Mouse (Mus musculus) midbrain, embryonic 12.5 days (tissue): ENCODE results near the gene Apoe. TPM values are rescaled to one million over a fixed set of nuclear protein-coding genes. Genes with fewer than 3 reads are reported as not detected.
A peak's percentile ranks its signal among the peaks of the same experiment; 100 is the strongest.

Experiments used
- ATAC-seq: fragments of 200-750 bp; cut with Nextera tagmentation; 2 replicates; pipeline ENCODE4 v1.8.0; 2017; ENCODE audit warnings: low read depth, moderate TSS enrichment, moderate library complexity; ENCODE audit not compliant: low FRiP score
- H3K27ac ChIP-seq: fragments of 300-500 bp; sonication (generic); replicated peaks from 2 replicates; pipeline ENCODE4 v1.5.1; 2016; ENCODE audit warnings: mild to moderate bottlenecking
- H3K27me3 ChIP-seq: fragments of 300-500 bp; sonication (generic); 2 replicates; pipeline ENCODE4 v1.6.1; 2016; ENCODE audit warnings: mild to moderate bottlenecking
- H3K36me3 ChIP-seq: fragments of 300-500 bp; sonication (generic); 2 replicates; pipeline ENCODE4 v1.6.1; 2016
- H3K4me1 ChIP-seq: fragments of 300-500 bp; sonication (generic); 2 replicates; pipeline ENCODE4 v1.6.1; 2016
- H3K4me2 ChIP-seq: fragments of 300-500 bp; sonication (generic); replicated peaks from 2 replicates; pipeline ENCODE4 v1.6.1; 2016; ENCODE audit warnings: mild to moderate bottlenecking, moderate library complexity
- H3K4me3 ChIP-seq: fragments of 300-500 bp; sonication (generic); 2 replicates; pipeline ENCODE4 v1.5.1; 2016; ENCODE audit warnings: mild to moderate bottlenecking
- H3K9ac ChIP-seq: fragments of 300-500 bp; sonication (generic); replicated peaks from 2 replicates; pipeline ENCODE4 v1.6.1; 2016; ENCODE audit warnings: mild to moderate bottlenecking, moderate library complexity
- H3K9me3 ChIP-seq: fragments of 300-500 bp; sonication (generic); 2 replicates; pipeline ENCODE4 v1.6.1; 2016; ENCODE audit warnings: mild to moderate bottlenecking
- WGBS: fragments of 180-500 bp; shearing (Covaris S2); methylation state at CpG from one replicate; pipeline ENCODE4 v1.1.7; 2016; 5-methylcytosine and 5-hydroxymethylcytosine counted together
- polyA plus RNA-seq: library from polyadenylated mRNA; unstranded; fragments of >200 nt; fragmentation: Nextera tagmentation; extraction: Ambion mirVana; gene quantifications from 2 replicates; pipeline ENCODE4 v1.2.1, GENCODE M21; 2016

Apoe gene
- polyA plus RNA-seq, 1 experiment from 2014 or later, result 260 TPM

- Histone ChIP-seq H3K4me3 (peak overlapping the region; percentile 99), H3K9me3 (no peaks in the 10 kb centered on the region), H3K4me2 (peak overlapping the region; percentile 99), H3K4me1 (peaks cover 25% of the 10 kb centered on the region), H3K36me3 (peaks cover 44% of the 10 kb centered on the region), H3K9ac (peak overlapping the region; percentile 95), H3K27ac (peak overlapping the region; percentile 68), H3K27me3 (no peaks in the 10 kb centered on the region)
- ATAC-seq, result no peak
- WGBS, result under 1% methylated on average over 39 of the region's 39 CpGs
Measured at GRCm38 (mm10) chr7:19714836-19715235, 15.8 kb upstream of the Apoe start.

DNA sequence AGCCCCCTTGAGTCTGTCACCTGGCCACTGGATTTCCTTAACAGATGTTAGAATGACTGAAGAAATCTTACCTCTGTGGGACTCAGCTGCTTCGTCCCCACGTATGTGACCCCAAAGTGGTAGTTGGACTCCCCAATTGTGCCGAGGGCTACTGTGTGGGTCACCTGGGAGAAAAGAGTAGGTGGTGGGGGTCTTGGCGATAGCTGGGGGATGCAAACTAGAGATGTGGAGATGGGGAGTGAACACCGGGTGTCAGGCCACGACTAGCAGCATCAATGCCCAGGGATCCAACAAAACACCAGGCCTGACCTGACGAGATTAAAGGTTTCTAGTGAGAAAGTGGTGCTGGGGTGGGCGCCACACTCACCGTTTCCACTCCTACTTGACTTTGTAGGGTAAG lies 14.6 kb upstream of the Apoe start:
- Histone ChIP-seq H3K36me3 (peaks cover 57% of the 10 kb centered on the region), H3K27me3 (no peaks in the 10 kb centered on the region), H3K4me1 (peaks cover 25% of the 10 kb centered on the region), H3K27ac (no peak overlapping the region), H3K9ac (0 out of 2 replicates have a peak overlapping the region, but pooled peaks have one; percentile 2), H3K4me3 (0 out of 2 replicates have a peak overlapping the region, but pooled peaks have one; percentile 6), H3K4me2 (no peak overlapping the region), H3K9me3 (no peaks in the 10 kb centered on the region)
- ATAC-seq, result no peak
- WGBS, result 88% methylated on average over 9 of the region's 9 CpGs

- 57% methylated on average over 4 of the region's 4 CpGs for WGBS
- Histone ChIP-seq H3K27me3 (no peaks in the 10 kb centered on the region), H3K4me3 (no peak overlapping the region), H3K27ac (no peak overlapping the region), H3K4me2 (no peak overlapping the region), H3K36me3 (peaks cover 59% of the 10 kb centered on the region), H3K4me1 (peaks cover 25% of the 10 kb centered on the region), H3K9me3 (no peaks in the 10 kb centered on the region), H3K9ac (0 out of 2 replicates have a peak overlapping the region, but pooled peaks have one; percentile 2)
- ATAC-seq, result no peak
Measured at GRCm38 (mm10) chr7:19713196-19713595, 14.2 kb upstream of the Apoe start.

DNA sequence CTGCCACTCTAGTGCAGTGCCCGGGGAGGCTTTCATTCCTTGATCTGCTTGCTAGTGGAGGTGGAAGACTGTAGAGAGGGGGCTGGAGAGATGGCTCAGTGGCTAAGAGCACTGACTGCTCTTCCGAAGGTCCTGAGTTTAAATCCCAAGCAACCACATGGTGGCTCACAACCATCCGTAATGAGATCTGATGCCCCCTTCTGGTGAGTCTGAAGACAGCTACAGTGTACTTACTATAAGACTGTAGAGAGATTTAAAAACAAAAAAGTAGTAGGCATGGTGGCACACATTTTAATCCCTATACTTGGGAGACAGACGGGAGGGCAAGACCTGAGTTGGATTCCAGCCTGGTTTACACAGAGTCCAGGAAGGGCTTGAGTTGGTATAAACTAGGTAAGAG lies 13.4 kb upstream of the Apoe start:
- H3K9ac ChIP-seq, result no peak overlapping the region
- H3K36me3 ChIP-seq, result peaks cover 64% of the 10 kb centered on the region
- H3K27ac ChIP-seq, result no peak overlapping the region
- no peak overlapping the region for H3K4me2 ChIP-seq
- H3K27me3 ChIP-seq, result no peaks in the 10 kb centered on the region
- H3K4me1 ChIP-seq, result peaks cover 25% of the 10 kb centered on the region
- no peak overlapping the region for H3K4me3 ChIP-seq
- 76% methylated on average over 4 of the region's 4 CpGs for WGBS
- ATAC-seq, result no peak
- no peaks in the 10 kb centered on the region for H3K9me3 ChIP-seq

DNA sequence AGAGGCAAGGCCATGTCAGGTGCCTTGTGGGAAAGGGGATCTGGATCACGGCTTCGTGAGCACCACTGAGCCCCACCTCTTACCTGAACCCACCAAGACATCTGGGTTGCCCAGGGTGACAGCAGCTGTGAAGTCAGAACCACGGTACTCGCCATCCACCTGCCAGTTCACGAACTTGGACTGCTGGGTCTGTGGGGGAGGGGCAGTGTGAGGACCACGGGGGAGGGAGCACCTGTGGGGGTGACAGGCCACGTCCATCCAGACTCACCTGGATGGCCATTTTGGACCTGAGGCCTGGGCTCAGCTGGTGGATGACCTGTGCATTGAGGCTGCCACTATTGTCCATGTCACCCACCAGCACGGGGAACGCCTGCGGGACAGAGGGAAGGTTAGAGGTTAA lies 11.7 kb upstream of the Apoe start:
- Histone ChIP-seq H3K27ac (no peak overlapping the region), H3K4me3 (no peak overlapping the region), H3K36me3 (peaks cover 71% of the 10 kb centered on the region), H3K4me2 (no peak overlapping the region), H3K9ac (no peak overlapping the region), H3K9me3 (no peaks in the 10 kb centered on the region), H3K4me1 (peaks cover 16% of the 10 kb centered on the region), H3K27me3 (no peaks in the 10 kb centered on the region)
- WGBS, result 93% methylated on average over 10 of the region's 10 CpGs
- no peak for ATAC-seq

DNA sequence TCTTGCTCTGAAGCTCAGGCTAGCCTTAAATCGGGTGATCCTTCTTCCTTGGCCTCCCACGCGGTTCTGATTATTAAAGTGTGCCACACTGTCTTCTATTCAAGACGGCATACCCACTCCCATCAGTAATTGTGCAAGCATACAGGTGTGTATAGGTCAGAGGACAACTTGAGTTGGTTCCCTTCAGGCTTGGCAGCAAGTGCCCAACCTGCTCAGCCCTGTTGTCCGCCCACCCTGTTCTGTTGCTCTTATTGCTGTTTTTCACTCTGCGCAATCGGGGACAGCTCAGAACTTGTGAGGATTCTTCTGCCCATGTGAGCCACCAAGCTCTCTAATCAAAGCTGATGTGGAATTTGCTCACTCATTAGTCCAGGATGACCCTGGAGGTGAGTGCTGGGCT lies 6.3 kb upstream of the Apoe start:
- WGBS, result 92% methylated on average over 7 of the region's 7 CpGs
- Histone ChIP-seq H3K9ac (no peak overlapping the region), H3K9me3 (no peaks in the 10 kb centered on the region), H3K36me3 (peaks cover 66% of the 10 kb centered on the region), H3K4me2 (no peak overlapping the region), H3K27ac (no peak overlapping the region), H3K4me1 (peaks cover 3% of the 10 kb centered on the region; the same call in 1 of the 2 replicates), H3K27me3 (no peaks in the 10 kb centered on the region), H3K4me3 (no peak overlapping the region)
- no peak for ATAC-seq

- H3K36me3 ChIP-seq, result peaks cover 59% of the 10 kb centered on the region
- peaks cover 5% of the 10 kb centered on the region; the same call in 1 of the 2 replicates for H3K4me1 ChIP-seq
- no peak overlapping the region for H3K4me2 ChIP-seq
- H3K4me3 ChIP-seq, result no peak overlapping the region
- no peak overlapping the region for H3K27ac ChIP-seq
- WGBS, result 94% methylated on average over 4 of the region's 4 CpGs
- no peak for ATAC-seq
- H3K27me3 ChIP-seq, result no peaks in the 10 kb centered on the region
- H3K9ac ChIP-seq, result no peak overlapping the region
- H3K9me3 ChIP-seq, result no peaks in the 10 kb centered on the region
Measured at GRCm38 (mm10) chr7:19704475-19704874, 5.5 kb upstream of the Apoe start.

GRCm38 (mm10) chr7:19702859-19703555 lies 4.0 kb upstream of the Apoe start:
- no peak for ATAC-seq
- no peaks in the 10 kb centered on the region for H3K9me3 ChIP-seq
- WGBS, result 91% methylated on average over 16 of the region's 16 CpGs
- H3K4me1 ChIP-seq, result peaks cover 19% of the 10 kb centered on the region
- no peak overlapping the region for H3K4me2 ChIP-seq
- peaks cover 46% of the 10 kb centered on the region for H3K36me3 ChIP-seq
- no peak overlapping the region for H3K27ac ChIP-seq
- no peaks in the 10 kb centered on the region for H3K27me3 ChIP-seq
- no peak overlapping the region for H3K9ac ChIP-seq
- no peak overlapping the region for H3K4me3 ChIP-seq

- WGBS, result 27% methylated on average over 22 of the region's 22 CpGs
- Histone ChIP-seq H3K4me1 (peaks cover 20% of the 10 kb centered on the region), H3K27me3 (no peaks in the 10 kb centered on the region), H3K4me2 (0 out of 2 replicates have a peak overlapping the region, but pooled peaks have one; percentile 1), H3K4me3 (no peak overlapping the region), H3K36me3 (peaks cover 36% of the 10 kb centered on the region), H3K9me3 (no peaks in the 10 kb centered on the region), H3K9ac (no peak overlapping the region), H3K27ac (peak overlapping the region; percentile 42; the same call in 1 of the 2 replicates)
- no peak for ATAC-seq
Measured at GRCm38 (mm10) chr7:19701069-19701761, 2.2 kb upstream of the Apoe start.

GRCm38 (mm10) chr7:19700299-19701068 lies 1.5 kb upstream of the Apoe start:
- no peak overlapping the region for H3K4me3 ChIP-seq
- no peak for ATAC-seq
- no peaks in the 10 kb centered on the region for H3K27me3 ChIP-seq
- H3K27ac ChIP-seq, result no peak overlapping the region
- H3K9me3 ChIP-seq, result no peaks in the 10 kb centered on the region
- H3K36me3 ChIP-seq, result peaks cover 36% of the 10 kb centered on the region
- H3K4me1 ChIP-seq, result peaks cover 20% of the 10 kb centered on the region
- 62% methylated on average over 12 of the region's 12 CpGs for WGBS
- H3K4me2 ChIP-seq, result 0 out of 2 replicates have a peak overlapping the region, but pooled peaks have one; percentile 1
- no peak overlapping the region for H3K9ac ChIP-seq

GRCm38 (mm10) chr7:19699827-19700148 lies 800 bp upstream of the Apoe start:
- Histone ChIP-seq H3K9ac (no peak overlapping the region), H3K4me1 (peaks cover 20% of the 10 kb centered on the region), H3K27ac (no peak overlapping the region), H3K36me3 (peaks cover 31% of the 10 kb centered on the region), H3K4me3 (no peak overlapping the region), H3K27me3 (no peaks in the 10 kb centered on the region), H3K9me3 (no peaks in the 10 kb centered on the region), H3K4me2 (no peak overlapping the region)
- 82% methylated on average over 4 of the region's 4 CpGs for WGBS
- ATAC-seq, result no peak
